In the genomic region with DNA sequence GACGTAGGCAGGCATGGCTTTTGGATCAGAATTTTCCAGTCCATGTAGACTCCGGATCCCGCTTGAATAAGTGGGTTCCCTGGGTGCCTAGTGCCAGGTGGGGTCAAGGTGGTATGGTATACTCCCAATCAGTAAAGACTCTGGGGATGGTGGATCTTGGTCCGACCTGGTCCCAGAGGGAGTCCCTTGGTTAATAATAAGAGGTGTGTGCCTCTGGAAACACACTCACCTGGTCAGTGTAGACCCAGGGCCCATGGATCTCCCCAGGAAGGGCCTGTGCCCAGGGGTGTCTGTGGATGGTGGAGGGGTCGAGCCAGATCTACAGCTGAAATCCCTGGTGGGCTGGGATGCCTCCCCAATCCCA, we compare ENCODE assay signal across 8 mouse cellular contexts. TPM values are rescaled to one million over a fixed set of nuclear protein-coding genes. Genes with fewer than 3 reads are reported as not detected.
DNase-seq lines count a peak whose midpoint lies in the region; ATAC-seq lines count a peak whose summit lies in the region.

No protein-coding gene starts in this region.

- H3K9me3 ChIP-seq in kidney, embryonic 16.5 days (ENCODE audit: low read length), result no peaks in the 10 kb centered on the region
- H3K9me3 ChIP-seq in embryonic facial prominence, embryonic 10.5 days, result no peaks in the 10 kb centered on the region
- H3K9me3 ChIP-seq in hindbrain, embryonic 14.5 days (ENCODE audit: control insufficient read depth, low read length), result no peaks in the 10 kb centered on the region
- H3K9me3 ChIP-seq in midbrain, embryonic 14.5 days (ENCODE audit: control insufficient read depth, low read length), result no peaks in the 10 kb centered on the region

- 47% methylated on average over 5 of the region's 5 CpGs for WGBS in kidney, embryonic 16.5 days
- 43% methylated on average over 5 of the region's 5 CpGs for WGBS in embryonic facial prominence, embryonic 10.5 days
- 43% methylated on average over 5 of the region's 5 CpGs for WGBS in hindbrain, embryonic 14.5 days
- 42% methylated on average over 5 of the region's 5 CpGs for WGBS in midbrain, embryonic 14.5 days

- H3K9ac ChIP-seq in kidney, embryonic 16.5 days (replicated peaks; ENCODE audit: low read length), result peak overlapping the region; percentile 89
- H3K9ac ChIP-seq in hindbrain, embryonic 14.5 days, result peak overlapping the region; percentile 89
- peak overlapping the region; percentile 84 for H3K9ac ChIP-seq in midbrain, embryonic 14.5 days (replicated peaks; ENCODE audit: low read length)

- DNase-seq in kidney, postnatal 25 days, result no peak
- no peak for DNase-seq in embryonic facial prominence, embryonic 10.5 days (ENCODE audit: low spot score)
- no peak for DNase-seq in hindbrain, embryonic 14.5 days (ENCODE audit: low spot score)
- no peak for DNase-seq in midbrain, embryonic 14.5 days
- DNase-seq in urinary bladder, postnatal 10 days (ENCODE audit: low spot score), result no peak
- no peak for DNase-seq in spleen, adult 12 weeks (ENCODE audit: low spot score)
- DNase-seq in adrenal gland, adult (ENCODE audit: inconsistent age in 2 of 2, low spot score in 1 of 2), result no peak

- H3K27ac ChIP-seq in kidney, embryonic 16.5 days (ENCODE audit: low read length), result peak overlapping the region; percentile 89
- peak overlapping the region; percentile 89 for H3K27ac ChIP-seq in embryonic facial prominence, embryonic 10.5 days (replicated peaks)
- H3K27ac ChIP-seq in hindbrain, embryonic 14.5 days, result peak overlapping the region; percentile 96
- H3K27ac ChIP-seq in midbrain, embryonic 14.5 days (replicated peaks; ENCODE audit: low read depth, low read length), result peak overlapping the region; percentile 95

- H3K36me3 ChIP-seq in kidney, embryonic 16.5 days (ENCODE audit: insufficient read depth, low read length), result peaks cover 26% of the 10 kb centered on the region
- peaks cover 38% of the 10 kb centered on the region for H3K36me3 ChIP-seq in embryonic facial prominence, embryonic 10.5 days (replicated peaks)
- peaks cover 49% of the 10 kb centered on the region for H3K36me3 ChIP-seq in hindbrain, embryonic 14.5 days (replicated peaks; ENCODE audit: control insufficient read depth, insufficient read depth)
- H3K36me3 ChIP-seq in midbrain, embryonic 14.5 days (ENCODE audit: control insufficient read depth, insufficient read depth, low read length), result peaks cover 38% of the 10 kb centered on the region

- peaks cover 23% of the 10 kb centered on the region for H3K4me1 ChIP-seq in kidney, embryonic 16.5 days (ENCODE audit: insufficient read depth, low read length)
- peaks cover 31% of the 10 kb centered on the region for H3K4me1 ChIP-seq in embryonic facial prominence, embryonic 10.5 days
- peaks cover 26% of the 10 kb centered on the region for H3K4me1 ChIP-seq in hindbrain, embryonic 14.5 days (replicated peaks; ENCODE audit: control insufficient read depth, insufficient read depth, low read length)
- peaks cover 19% of the 10 kb centered on the region for H3K4me1 ChIP-seq in midbrain, embryonic 14.5 days (ENCODE audit: control insufficient read depth, insufficient read depth, low read length)

- peak overlapping the region; percentile 67 for H3K4me2 ChIP-seq in kidney, embryonic 16.5 days (replicated peaks; ENCODE audit: low read depth, low read length)
- H3K4me2 ChIP-seq in hindbrain, embryonic 14.5 days (replicated peaks), result peak overlapping the region; percentile 92
- H3K4me2 ChIP-seq in midbrain, embryonic 14.5 days (ENCODE audit: low read length), result peak overlapping the region; percentile 80

- H3K4me3 ChIP-seq in kidney, embryonic 16.5 days (ENCODE audit: low read length), result peak overlapping the region; percentile 86
- H3K4me3 ChIP-seq in embryonic facial prominence, embryonic 10.5 days, result peak overlapping the region; percentile 87
- peak overlapping the region; percentile 78 for H3K4me3 ChIP-seq in hindbrain, embryonic 14.5 days (replicated peaks; ENCODE audit: low read length)
- H3K4me3 ChIP-seq in midbrain, embryonic 14.5 days (replicated peaks; ENCODE audit: low read depth, low read length), result peak overlapping the region; percentile 71

- no peak for ATAC-seq in kidney, embryonic 16.5 days (ENCODE audit: low FRiP score, low TSS enrichment)
- no peak for ATAC-seq in hindbrain, embryonic 14.5 days (ENCODE audit: low FRiP score)
- no peak for ATAC-seq in midbrain, embryonic 14.5 days (ENCODE audit: low FRiP score, low TSS enrichment)

- no peaks in the 10 kb centered on the region for H3K27me3 ChIP-seq in kidney, embryonic 16.5 days (ENCODE audit: insufficient read depth, low read length)
- no peaks in the 10 kb centered on the region for H3K27me3 ChIP-seq in embryonic facial prominence, embryonic 10.5 days (replicated peaks; ENCODE audit: low read depth, poor library complexity, severe bottlenecking)
- H3K27me3 ChIP-seq in hindbrain, embryonic 14.5 days (ENCODE audit: control insufficient read depth, insufficient read depth, low read length), result no peaks in the 10 kb centered on the region
- H3K27me3 ChIP-seq in midbrain, embryonic 14.5 days (ENCODE audit: control insufficient read depth, insufficient read depth, low read length), result no peaks in the 10 kb centered on the region

RNA-seq across cellular contexts. Expression of gene Ankzf1, which starts 0.7 kb away (rescaled TPM):
- 29.2 and 30.1 TPM in 2 replicates for polyA plus RNA-seq in kidney, embryonic 16.5 days (2015; fragmentation: Nextera tagmentation; extraction: Ambion mirVana)
- 22.9 and 27.2 TPM in 2 replicates for polyA plus RNA-seq in embryonic facial prominence, embryonic 10.5 days (2016; fragmentation: Nextera tagmentation; extraction: Ambion mirVana)
- 16.7 and 18.4 TPM in 2 replicates for polyA plus RNA-seq in hindbrain, embryonic 14.5 days (2014; fragmentation: Nextera tagmentation; extraction: Ambion mirVana)
- 18.1 and 19.7 TPM in 2 replicates for polyA plus RNA-seq in midbrain, embryonic 14.5 days (2014; fragmentation: Nextera tagmentation; extraction: Ambion mirVana)

RNA-seq across cellular contexts. Expression of gene Atg9a, which starts 0.8 kb away (rescaled TPM):
- 33.0 and 36.0 TPM in 2 replicates for polyA plus RNA-seq in kidney, embryonic 16.5 days (2015; fragmentation: Nextera tagmentation; extraction: Ambion mirVana)
- 20.7 and 21.8 TPM in 2 replicates for polyA plus RNA-seq in embryonic facial prominence, embryonic 10.5 days (2016; fragmentation: Nextera tagmentation; extraction: Ambion mirVana)
- polyA plus RNA-seq in hindbrain, embryonic 14.5 days (2014; fragmentation: Nextera tagmentation; extraction: Ambion mirVana), result 53.6 and 59.5 TPM in 2 replicates
- 40.7 and 47.8 TPM in 2 replicates for polyA plus RNA-seq in midbrain, embryonic 14.5 days (2014; fragmentation: Nextera tagmentation; extraction: Ambion mirVana)

RNA-seq across cellular contexts. Expression of gene Abcb6, which starts 11.0 kb away (rescaled TPM):
- polyA plus RNA-seq in kidney, embryonic 16.5 days (2015; fragmentation: Nextera tagmentation; extraction: Ambion mirVana), result 36.4 and 37.2 TPM in 2 replicates
- 32.3 and 34.8 TPM in 2 replicates for polyA plus RNA-seq in embryonic facial prominence, embryonic 10.5 days (2016; fragmentation: Nextera tagmentation; extraction: Ambion mirVana)
- 39.0 and 39.7 TPM in 2 replicates for polyA plus RNA-seq in hindbrain, embryonic 14.5 days (2014; fragmentation: Nextera tagmentation; extraction: Ambion mirVana)
- 35.5 and 36.3 TPM in 2 replicates for polyA plus RNA-seq in midbrain, embryonic 14.5 days (2014; fragmentation: Nextera tagmentation; extraction: Ambion mirVana)

RNA-seq across cellular contexts. Expression of gene Glb1l, which starts 19.4 kb away (rescaled TPM):
- 57.4 and 63.8 TPM in 2 replicates for polyA plus RNA-seq in kidney, embryonic 16.5 days (2015; fragmentation: Nextera tagmentation; extraction: Ambion mirVana)
- 13.3 and 14.5 TPM in 2 replicates for polyA plus RNA-seq in embryonic facial prominence, embryonic 10.5 days (2016; fragmentation: Nextera tagmentation; extraction: Ambion mirVana)
- 15.8 and 19.5 TPM in 2 replicates for polyA plus RNA-seq in hindbrain, embryonic 14.5 days (2014; fragmentation: Nextera tagmentation; extraction: Ambion mirVana)
- 14.2 and 24.2 TPM in 2 replicates for polyA plus RNA-seq in midbrain, embryonic 14.5 days (2014; fragmentation: Nextera tagmentation; extraction: Ambion mirVana)

RNA-seq across cellular contexts. Expression of gene Stk16, which starts 19.4 kb away (rescaled TPM):
- polyA plus RNA-seq in kidney, embryonic 16.5 days (2015; fragmentation: Nextera tagmentation; extraction: Ambion mirVana), result 153 and 169 TPM in 2 replicates
- 139 and 145 TPM in 2 replicates for polyA plus RNA-seq in embryonic facial prominence, embryonic 10.5 days (2016; fragmentation: Nextera tagmentation; extraction: Ambion mirVana)
- 121 and 128 TPM in 2 replicates for polyA plus RNA-seq in hindbrain, embryonic 14.5 days (2014; fragmentation: Nextera tagmentation; extraction: Ambion mirVana)
- 120 and 144 TPM in 2 replicates for polyA plus RNA-seq in midbrain, embryonic 14.5 days (2014; fragmentation: Nextera tagmentation; extraction: Ambion mirVana)
